Mouse (Mus musculus) inflammation-experienced regulatory T-cells (primary cell): ENCODE measurements around the gene Prss57. TPM values are rescaled to one million over a fixed set of nuclear protein-coding genes. Genes with fewer than 3 reads are reported as not detected.

Experiments
- polyA plus RNA-seq, 2 experiments: library from polyadenylated mRNA; unstranded; fragments of 100-300 nt; shearing (Covaris generic); gene quantifications; one replicate each; pipeline ENCODE4 v1.2.1; 2017

Gene Prss57
- not detected for polyA plus RNA-seq

GRCm38 (mm10) chr10:79790861-79791260, at the start of gene Prss57:
Gene Prss57 (minus strand): TSS chr10:79790961.

GRCm38 (mm10) chr10:79820782-79821181, 30.0 kb upstream of the Prss57 start, which contains the start of gene Misp:
Gene Misp (plus strand): TSS chr10:79820989.

DNA sequence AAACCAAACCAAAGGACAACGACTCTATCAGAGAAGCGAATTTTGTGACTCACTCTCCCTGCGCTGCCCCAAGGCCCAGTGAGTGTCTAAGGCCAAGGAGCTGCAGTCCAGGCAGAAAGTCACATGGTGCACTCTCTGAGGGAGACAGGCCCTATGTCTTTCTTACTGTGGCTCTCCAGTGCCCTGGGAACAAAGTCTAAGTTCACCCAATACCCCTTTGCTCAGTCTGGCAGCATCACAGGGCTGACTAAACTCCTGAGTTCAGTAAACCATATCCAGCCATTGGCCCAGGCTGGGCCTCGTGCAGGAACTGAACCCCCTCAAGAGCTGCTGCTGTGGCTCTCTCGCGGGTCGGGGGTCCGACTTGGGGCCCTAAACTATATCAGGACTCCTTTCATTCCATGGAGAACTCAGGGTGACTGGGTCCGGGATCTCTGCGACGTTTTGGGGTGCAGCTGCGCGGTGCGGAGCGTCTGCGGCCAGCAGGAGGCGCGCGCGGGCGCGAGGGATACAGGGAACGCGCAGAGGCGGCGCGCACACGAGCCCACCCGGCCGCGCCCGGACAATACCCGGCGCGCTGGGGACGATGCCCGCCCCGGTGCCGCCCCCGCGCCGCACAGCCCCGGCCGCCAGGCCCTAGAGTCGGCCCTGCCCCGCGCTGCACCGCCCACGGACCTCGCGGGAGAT, 2.4 kb upstream of the Prss57 start, which contains the start of gene Palm:
Gene Palm (plus strand): TSS at position 522 of the 687 bp plus-strand sequence.

DNA sequence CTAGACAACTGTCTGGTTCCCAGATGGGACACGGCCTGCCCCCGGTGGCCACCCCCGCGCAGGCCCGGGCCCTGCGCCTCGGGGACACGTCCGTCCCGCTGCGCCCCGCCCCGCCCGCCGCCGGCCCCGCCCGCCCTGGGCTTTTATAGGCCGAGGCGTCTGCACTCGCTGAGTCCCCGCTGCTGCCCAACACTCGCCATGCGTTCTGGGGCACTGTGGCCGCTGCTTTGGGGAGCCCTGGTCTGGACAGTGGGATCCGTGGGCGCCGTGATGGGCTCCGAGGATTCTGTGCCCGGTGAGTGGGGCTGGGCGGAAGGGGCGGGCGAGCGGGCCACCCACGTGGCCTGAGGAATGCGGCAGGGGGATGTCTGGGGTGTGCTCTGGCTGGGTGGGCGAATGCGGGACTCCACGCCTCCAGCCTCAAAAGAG, 13.6 kb downstream of the Prss57 start, which contains the start of gene Fstl3:
Gene Fstl3 (plus strand): TSS at position 170 of the 429 bp plus-strand sequence.

GRCm38 (mm10) chr10:79766508-79767325, 24.0 kb downstream of the Prss57 start, which contains the start of gene Rnf126:
Gene Rnf126 (minus strand): TSS chr10:79766952.

DNA sequence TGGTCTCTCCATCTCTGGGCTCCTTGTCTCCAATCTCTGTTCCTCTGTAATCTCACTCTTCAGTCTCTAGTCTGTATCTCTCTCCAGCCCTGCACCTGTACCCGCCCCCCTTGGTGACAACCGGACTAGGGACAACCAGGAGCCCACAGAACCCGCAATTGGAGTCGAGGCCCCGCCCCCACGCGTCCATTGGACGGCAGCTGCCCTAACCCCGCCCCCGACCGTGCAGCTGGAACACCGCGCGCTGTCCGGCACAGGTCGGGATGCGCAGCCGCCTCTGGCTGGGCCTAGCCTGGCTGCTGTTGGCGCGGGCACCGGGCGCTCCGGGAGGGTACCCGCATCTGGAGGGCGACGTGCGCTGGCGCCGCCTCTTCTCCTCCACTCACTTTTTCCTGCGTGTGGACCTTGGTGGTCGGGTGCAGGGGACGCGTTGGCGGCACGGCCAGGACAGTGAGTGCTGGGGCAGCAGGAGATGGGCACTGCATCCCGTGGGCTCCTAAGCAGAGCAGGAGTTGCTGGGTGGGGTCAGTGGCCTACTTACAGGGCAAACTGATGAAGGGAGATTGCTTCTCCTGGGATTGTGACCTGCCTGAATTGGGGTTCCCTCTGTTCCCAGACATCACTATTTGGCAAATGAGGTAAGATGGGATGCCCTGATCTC, 35.8 kb downstream of the Prss57 start, which contains the start of gene Fgf22:
Gene Fgf22 (plus strand): TSS at position 221 of the 661 bp plus-strand sequence.

DNA sequence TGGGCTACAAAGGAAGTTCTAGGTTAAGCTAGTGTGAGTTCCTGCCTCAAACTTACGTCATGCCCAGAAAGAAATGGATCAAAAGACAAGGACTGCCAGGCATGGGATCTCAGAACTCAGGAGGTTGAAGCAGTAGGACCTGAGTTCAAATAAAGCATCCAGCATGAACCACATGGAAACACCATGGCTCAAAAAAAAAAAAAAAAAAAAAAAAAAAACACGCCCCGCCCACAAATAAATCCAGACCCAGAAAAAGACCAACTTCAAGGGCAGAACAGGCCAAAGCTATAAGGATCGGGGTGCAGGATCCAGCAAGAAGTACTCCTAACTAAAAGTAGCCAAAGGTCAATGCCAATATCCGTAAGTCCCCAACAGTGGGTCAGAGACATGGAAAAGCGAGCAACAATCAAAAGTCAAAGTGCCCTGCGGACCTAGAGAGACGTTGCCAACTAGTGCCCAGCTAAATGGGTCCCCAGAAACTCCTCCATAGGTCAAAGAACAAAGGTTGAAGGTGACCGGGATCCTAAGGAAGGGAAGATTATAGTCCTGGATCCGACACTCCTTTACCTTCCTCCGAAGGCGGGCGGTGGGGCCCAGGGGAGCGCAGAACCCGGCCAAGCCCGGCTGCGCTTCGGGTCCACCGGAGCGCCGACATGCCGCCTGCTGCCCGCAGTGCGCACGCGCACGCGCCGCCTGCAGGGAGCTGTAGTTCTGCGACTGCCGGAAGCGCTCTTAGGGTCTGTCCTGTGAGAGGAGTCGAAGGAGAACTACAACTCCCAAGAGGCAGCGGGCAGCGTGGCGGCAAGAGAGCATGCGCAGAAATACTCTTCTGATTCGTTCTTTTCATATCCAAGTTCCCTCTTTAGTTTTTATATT, 44.6 kb downstream of the Prss57 start, which contains the start of gene Polrmt:
Gene Polrmt (minus strand): TSS at position 684 of the 876 bp plus-strand sequence.

Other genes with a start within 250 kb of the Prss57 start
- gene Mier2, start 235.8 kb downstream of the Prss57 start, polyA plus RNA-seq, result 10 to 100 TPM; 39.6 to 51.5 TPM
- under 1 TPM in 1 of 2 experiments, not detected in 1; 0.62 TPM for gene Theg, start 203.6 kb downstream of the Prss57 start, polyA plus RNA-seq
- gene C2cd4c, start 176.9 kb downstream of the Prss57 start, polyA plus RNA-seq, result under 1 TPM; 0.17 to 0.27 TPM
- gene Shc2, start 153.0 kb downstream of the Prss57 start, polyA plus RNA-seq, result under 1 TPM in 1 of 2 experiments, not detected in 1; 0.30 TPM
- not detected for gene Odf3l2, start 145.2 kb downstream of the Prss57 start, polyA plus RNA-seq
- gene Madcam1, start 126.4 kb downstream of the Prss57 start, polyA plus RNA-seq, result 1 to 10 TPM in 1 of 2 experiments, not detected in 1; 1.6 TPM
- 10 to 100 TPM; 40.8 to 60.9 TPM for gene Tpgs1, start 121.6 kb downstream of the Prss57 start, polyA plus RNA-seq
- 10 to 100 TPM; 87.7 to 88.0 TPM for gene Cdc34, start 108.8 kb downstream of the Prss57 start, polyA plus RNA-seq
- gene Gzmm, start 101.9 kb downstream of the Prss57 start, polyA plus RNA-seq, result 1 to 10 TPM; 1.1 to 3.0 TPM
- gene Bsg, start 86.5 kb downstream of the Prss57 start, polyA plus RNA-seq, result 100 to 1,000 TPM; 235 to 253 TPM
- gene Hcn2, start 74.3 kb downstream of the Prss57 start, polyA plus RNA-seq, result under 1 TPM in 1 of 2 experiments, not detected in 1; 0.13 TPM
- 10 to 100 TPM; 41.3 to 47.1 TPM for gene Polrmt, start 44.4 kb downstream of the Prss57 start, polyA plus RNA-seq
- gene Fgf22, start 35.9 kb downstream of the Prss57 start, polyA plus RNA-seq, result under 1 TPM; 0.12 to 0.55 TPM
- 10 to 100 TPM; 47.4 to 52.3 TPM for gene Rnf126, start 24.0 kb downstream of the Prss57 start, polyA plus RNA-seq
- under 1 TPM; 0.13 to 0.51 TPM for gene Fstl3, start 13.7 kb downstream of the Prss57 start, polyA plus RNA-seq
- gene Palm, start 2.6 kb upstream of the Prss57 start, polyA plus RNA-seq, result 1 to 10 TPM in 1 of 2 experiments, under 1 TPM in 1; 0.76 to 4.9 TPM
- 1 to 10 TPM in 1 of 2 experiments, not detected in 1; 2.1 TPM for gene Misp, start 30.0 kb upstream of the Prss57 start, polyA plus RNA-seq
- 100 to 1,000 TPM; 239 to 286 TPM for gene Ptbp1, start 63.5 kb upstream of the Prss57 start, polyA plus RNA-seq
- under 1 TPM in 1 of 2 experiments, not detected in 1; 0.34 TPM for gene Prtn3, start 83.5 kb upstream of the Prss57 start, polyA plus RNA-seq
- gene Plppr3, start 83.7 kb upstream of the Prss57 start, polyA plus RNA-seq, result 1 to 10 TPM; 2.7 to 4.4 TPM
- gene Elane, start 95.3 kb upstream of the Prss57 start, polyA plus RNA-seq, result not detected
- gene Cfd, start 99.9 kb upstream of the Prss57 start, polyA plus RNA-seq, result not detected
- 10 to 100 TPM; 30.5 to 30.7 TPM for gene Med16, start 118.0 kb upstream of the Prss57 start, polyA plus RNA-seq
- gene Gm26602, start 119.9 kb upstream of the Prss57 start, polyA plus RNA-seq, result 10 to 100 TPM; 10.9 to 15.4 TPM
- under 1 TPM; 0.09 to 0.57 TPM for gene Kiss1r, start 126.0 kb upstream of the Prss57 start, polyA plus RNA-seq
- gene R3hdm4, start 130.2 kb upstream of the Prss57 start, polyA plus RNA-seq, result 100 to 1,000 TPM; 160 to 181 TPM
- gene Arid3a, start 136.1 kb upstream of the Prss57 start, polyA plus RNA-seq, result 1 to 10 TPM; 6.9 to 8.9 TPM
- gene Wdr18, start 169.2 kb upstream of the Prss57 start, polyA plus RNA-seq, result 10 to 100 TPM; 63.3 to 64.9 TPM
- under 1 TPM; 0.10 to 0.83 TPM for gene Grin3b, start 179.8 kb upstream of the Prss57 start, polyA plus RNA-seq
- 10 to 100 TPM; 22.6 to 30.0 TPM for gene Tmem259, start 193.4 kb upstream of the Prss57 start, polyA plus RNA-seq
- gene Cnn2, start 197.6 kb upstream of the Prss57 start, polyA plus RNA-seq, result 100 to 1,000 TPM; 843 to 967 TPM
- gene Abca7, start 205.5 kb upstream of the Prss57 start, polyA plus RNA-seq, result 10 to 100 TPM; 49.6 to 55.9 TPM
- 100 to 1,000 TPM; 728 to 884 TPM for gene Arhgap45, start 225.7 kb upstream of the Prss57 start, polyA plus RNA-seq
- gene Polr2e, start 248.8 kb upstream of the Prss57 start, polyA plus RNA-seq, result 100 to 1,000 TPM; 196 TPM